Mouse (Mus musculus): ENCODE results near the gene Tmem45a.

DNA sequence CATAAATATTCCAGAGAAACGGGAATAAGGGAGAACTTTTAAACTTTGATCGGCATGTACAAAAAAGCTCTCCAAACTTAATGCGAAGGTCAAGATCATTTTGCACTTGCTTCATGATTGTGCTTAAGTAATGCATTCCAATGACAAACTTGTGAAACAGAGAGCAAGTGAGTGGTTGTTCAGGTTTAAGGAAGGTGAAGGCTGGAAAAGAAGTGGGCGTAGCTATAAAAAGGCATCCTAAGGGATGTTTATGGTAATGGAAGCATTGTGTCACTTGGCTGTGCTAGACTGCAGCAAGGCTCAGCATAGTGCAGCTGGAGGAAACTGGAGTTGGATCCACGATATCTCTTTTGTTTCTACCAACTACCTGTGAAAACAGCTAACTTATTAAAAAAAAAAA, 5.6 kb upstream of the Tmem45a start:
- no peak for TF ChIP-seq CTCF (IDR thresholded peaks at IDR 0.05)
- no peak for TF ChIP-seq EP300 (IDR thresholded peaks at IDR 0.05)

Measured in lung, postnatal 0 days (tissue).